Mouse (Mus musculus) brain, embryonic 14.5 days (tissue): ENCODE measurements at regions not wholly inside any gene's neighbourhood (a gene's known extent, or its start where the extent isn't known, plus 50 kb on each side); places are given as distances from the start of the nearest gene placed in this dataset.

Experiments used
- CTCF ChIP-seq: fragments of 200-500 bp; IDR thresholded peaks from 2 replicates; pipeline ENCODE4 v1.5.1; 2012; ENCODE audit warnings: inconsistent platforms, mild to moderate bottlenecking, moderate library complexity, borderline replicate concordance; ENCODE audit not compliant: insufficient read depth, insufficient read length; ENCODE audit errors: extremely low read depth
- POLR2A ChIP-seq: fragments of 200-500 bp; IDR thresholded peaks from 2 replicates; pipeline ENCODE4 v1.6.1; 2012; ENCODE audit warnings: mild to moderate bottlenecking, inconsistent platforms, borderline replicate concordance; ENCODE audit not compliant: poor library complexity, insufficient read depth, insufficient read length, severe bottlenecking; ENCODE audit errors: extremely low read depth

DNA sequence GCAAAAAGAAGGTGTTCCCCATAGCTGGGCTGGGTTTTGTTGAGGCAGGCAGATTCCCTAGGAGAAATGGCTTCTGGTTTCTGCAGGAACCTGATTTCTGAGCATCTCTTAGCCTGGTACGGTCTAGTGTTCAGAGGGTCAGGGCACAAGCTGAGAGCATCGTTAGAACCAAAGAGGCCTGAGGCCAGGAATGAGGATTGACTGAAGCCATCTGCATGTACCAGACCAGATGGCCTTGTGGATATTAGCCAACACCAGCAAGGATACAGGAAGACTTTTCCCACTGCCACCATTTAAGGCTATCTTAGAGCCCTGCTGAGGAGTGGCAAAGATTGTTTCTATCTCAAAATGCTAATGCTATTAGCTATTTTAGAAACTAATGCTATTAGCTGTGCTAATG is 248.2 kb upstream of the 9630041A04Rik start:
- TF ChIP-seq CTCF (no peak), POLR2A (no peak)
